Mouse (Mus musculus) heart, adult 11 months (tissue): ENCODE measurements around the gene Gm20388.
A peak's percentile ranks its signal among the peaks of the same experiment; 100 is the strongest.

Source experiments
- DNase-seq: peaks from one replicate; pipeline ENCODE4 v3.0.0; 2022

The Gm20388 gene

GRCm38 (mm10) chr8:124304141-124304540 lies 4393.5 kb downstream of the Gm20388 start:
- no peak for DNase-seq

GRCm38 (mm10) chr8:124306574-124306973 lies 4395.9 kb downstream of the Gm20388 start:
- DNase-seq: no peak

- no peak for DNase-seq
Observed at GRCm38 (mm10) chr8:124307700-124308099, 4397.1 kb downstream of the Gm20388 start.

GRCm38 (mm10) chr8:124310509-124310908 lies 4399.9 kb downstream of the Gm20388 start:
- no peak for DNase-seq

- no peak for DNase-seq
Observed at GRCm38 (mm10) chr8:124311111-124311510, 4400.5 kb downstream of the Gm20388 start.

- DNase-seq: no peak
Observed at GRCm38 (mm10) chr8:124311723-124312122, 4401.1 kb downstream of the Gm20388 start.

- DNase-seq: no peak
Observed at GRCm38 (mm10) chr8:124312228-124312627, 4401.6 kb downstream of the Gm20388 start.

- DNase-seq: no peak
Observed at GRCm38 (mm10) chr8:124314803-124315202, 4404.2 kb downstream of the Gm20388 start.

- peak; percentile 99 for DNase-seq
Observed at GRCm38 (mm10) chr8:124316466-124317136, 4406.0 kb downstream of the Gm20388 start.

GRCm38 (mm10) chr8:124317191-124317682 lies 4406.6 kb downstream of the Gm20388 start:
- peak; percentile 97 for DNase-seq

GRCm38 (mm10) chr8:124317821-124318220 lies 4407.2 kb downstream of the Gm20388 start:
- no peak for DNase-seq

GRCm38 (mm10) chr8:124318612-124319315 lies 4408.1 kb downstream of the Gm20388 start:
- DNase-seq: peak; percentile 98

GRCm38 (mm10) chr8:124319316-124319652 lies 4408.6 kb downstream of the Gm20388 start:
- DNase-seq: no peak

GRCm38 (mm10) chr8:124321227-124321840 lies 4410.7 kb downstream of the Gm20388 start:
- DNase-seq: no peak

GRCm38 (mm10) chr8:124323356-124323755 lies 4412.7 kb downstream of the Gm20388 start:
- peak; percentile 94 for DNase-seq

GRCm38 (mm10) chr8:124328259-124328658 lies 4417.6 kb downstream of the Gm20388 start:
- no peak for DNase-seq

- no peak for DNase-seq
Observed at GRCm38 (mm10) chr8:124329690-124330089, 4419.0 kb downstream of the Gm20388 start.

- no peak for DNase-seq
Observed at GRCm38 (mm10) chr8:124330433-124330832, 4419.8 kb downstream of the Gm20388 start.

GRCm38 (mm10) chr8:124331094-124331493 lies 4420.5 kb downstream of the Gm20388 start:
- DNase-seq: no peak

- DNase-seq: no peak
Observed at GRCm38 (mm10) chr8:124331706-124332105, 4421.1 kb downstream of the Gm20388 start.

GRCm38 (mm10) chr8:124336302-124336701 lies 4425.7 kb downstream of the Gm20388 start:
- no peak for DNase-seq

- no peak for DNase-seq
Observed at GRCm38 (mm10) chr8:124339742-124340141, 4429.1 kb downstream of the Gm20388 start.

- DNase-seq: no peak
Observed at GRCm38 (mm10) chr8:124340360-124341068, 4429.9 kb downstream of the Gm20388 start.
